Mouse (Mus musculus): ENCODE measurements around the gene Nolc1. TPM values are rescaled to one million over a fixed set of nuclear protein-coding genes. Genes with fewer than 3 reads are reported as not detected.

The Nolc1 gene
- polyA plus RNA-seq (2014; fragmentation: Illumina TruSeq; extraction: RNeasy Lipid Tissue Mini Kit (QIAGEN cat#74804); ENCODE audit: low read depth, low replicate concordance): 21.2 TPM

GRCm38 (mm10) chr19:46075616-46076607, at the start of gene Nolc1:
Gene Nolc1, plus strand, starts transcription at chr19:46075863.

DNA sequence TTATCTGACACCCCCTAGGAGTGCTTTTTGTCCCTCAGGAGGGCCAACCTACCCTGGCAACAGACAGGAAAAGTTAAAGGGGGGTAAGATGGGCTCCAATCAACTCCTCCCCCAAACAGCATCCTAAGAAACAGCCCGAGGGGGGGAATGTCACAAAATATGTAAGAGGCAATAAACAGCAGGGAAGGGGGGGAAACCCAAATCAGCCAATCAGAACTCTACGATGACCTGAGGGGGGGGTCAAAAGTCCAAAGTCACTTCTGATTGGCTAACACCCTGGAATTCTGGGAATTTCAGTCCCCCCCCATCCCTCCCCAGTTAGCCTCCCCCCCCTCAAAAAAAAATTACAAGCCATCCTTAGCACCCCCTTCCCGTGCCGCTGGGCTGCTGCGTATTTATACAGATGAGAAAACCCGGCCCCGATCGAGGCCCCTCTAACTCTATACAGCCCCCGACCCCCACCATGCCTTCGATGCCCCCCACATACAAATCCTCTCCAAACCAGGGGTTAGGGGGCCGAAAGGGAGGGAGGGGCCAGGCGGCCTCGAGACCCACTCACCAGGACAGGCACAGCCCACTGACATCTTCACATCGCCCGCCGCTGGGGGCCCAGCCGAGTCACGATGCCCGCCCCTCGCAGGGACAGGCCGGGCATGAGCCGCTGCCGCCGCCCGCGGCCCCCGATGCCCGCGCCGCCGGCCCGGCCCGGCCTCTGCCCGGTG, 31.2 kb upstream of the Nolc1 start, which contains the start of gene Pprc1:
Gene Pprc1 (plus strand): TSS at position 616 of the 722 bp plus-strand sequence.

DNA sequence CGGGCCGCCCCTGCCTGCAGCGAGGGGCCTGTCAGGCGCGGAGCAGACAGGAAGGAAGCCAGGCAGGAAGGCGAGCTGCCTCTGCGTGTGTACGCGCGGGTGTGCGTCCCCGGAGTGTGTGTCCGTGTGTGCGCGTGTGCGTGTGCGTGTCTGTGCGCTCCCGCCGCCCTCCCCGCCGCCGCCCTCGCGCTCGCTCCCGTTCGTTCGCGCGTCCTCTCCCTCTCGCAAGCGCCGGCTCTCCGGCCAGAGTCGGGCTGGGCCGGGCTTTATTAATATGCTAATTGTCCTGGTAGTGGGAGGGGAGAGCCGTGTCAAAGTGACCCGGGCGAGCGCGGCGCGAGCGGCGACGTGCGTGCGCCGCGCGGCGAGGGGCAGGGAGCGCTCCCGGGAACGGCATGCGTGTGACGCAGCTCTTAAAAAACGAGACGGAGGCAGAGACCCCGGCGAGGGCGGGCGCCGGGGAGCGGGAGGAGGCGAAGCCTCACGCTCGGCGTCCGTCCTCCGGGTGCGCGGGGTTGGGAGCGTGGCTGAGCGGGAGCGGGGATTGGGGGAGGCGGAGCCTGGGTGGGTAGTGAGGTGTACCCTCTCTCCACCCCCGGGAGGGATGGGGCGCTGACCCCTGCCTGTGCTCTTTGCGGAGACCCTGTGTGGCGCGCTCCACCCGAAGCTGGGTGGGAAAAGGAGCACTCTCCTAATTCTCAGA, 30.5 kb upstream of the Nolc1 start, which contains the start of gene Ldb1:
Gene Ldb1 (minus strand): TSS at position 222 of the 703 bp plus-strand sequence.

GRCm38 (mm10) chr19:46131694-46132525, 56.2 kb downstream of the Nolc1 start, which contains the start of gene Elovl3:
Gene Elovl3, plus strand, starts transcription at chr19:46131897.

Other genes with a start within 250 kb of the Nolc1 start
- gene Armh3, start 77.4 kb upstream of the Nolc1 start, polyA plus RNA-seq (2014; fragmentation: Illumina TruSeq; extraction: RNeasy Lipid Tissue Mini Kit (QIAGEN cat#74804); ENCODE audit: low read depth, low replicate concordance): 14.7 TPM
- 4.0 TPM for gene Hps6, start 72.4 kb upstream of the Nolc1 start, polyA plus RNA-seq (2014; fragmentation: Illumina TruSeq; extraction: RNeasy Lipid Tissue Mini Kit (QIAGEN cat#74804); ENCODE audit: low read depth, low replicate concordance)
- gene Pprc1, start 31.0 kb upstream of the Nolc1 start, polyA plus RNA-seq (2014; fragmentation: Illumina TruSeq; extraction: RNeasy Lipid Tissue Mini Kit (QIAGEN cat#74804); ENCODE audit: low read depth, low replicate concordance): 13.9 TPM
- 73.8 TPM for gene Ldb1, start 30.6 kb upstream of the Nolc1 start, polyA plus RNA-seq (2014; fragmentation: Illumina TruSeq; extraction: RNeasy Lipid Tissue Mini Kit (QIAGEN cat#74804); ENCODE audit: low read depth, low replicate concordance)
- gene Elovl3, start 56.0 kb downstream of the Nolc1 start, polyA plus RNA-seq (2014; fragmentation: Illumina TruSeq; extraction: RNeasy Lipid Tissue Mini Kit (QIAGEN cat#74804); ENCODE audit: low read depth, low replicate concordance): 0.55 TPM
- gene Pitx3, start 72.5 kb downstream of the Nolc1 start, polyA plus RNA-seq (2014; fragmentation: Illumina TruSeq; extraction: RNeasy Lipid Tissue Mini Kit (QIAGEN cat#74804); ENCODE audit: low read depth, low replicate concordance): not detected
- gene Gbf1, start 76.6 kb downstream of the Nolc1 start, polyA plus RNA-seq (2014; fragmentation: Illumina TruSeq; extraction: RNeasy Lipid Tissue Mini Kit (QIAGEN cat#74804); ENCODE audit: low read depth, low replicate concordance): 32.4 TPM
- gene Nfkb2, start 228.5 kb downstream of the Nolc1 start, polyA plus RNA-seq (2014; fragmentation: Illumina TruSeq; extraction: RNeasy Lipid Tissue Mini Kit (QIAGEN cat#74804); ENCODE audit: low read depth, low replicate concordance): 16.1 TPM

Measured in heart, adult 10 weeks (tissue).